Mouse (Mus musculus) E14TG2a.4 (cell line): ENCODE results near the gene Med25.

Source experiments
- H3K27me3 ChIP-seq: 2 replicates; pipeline ENCODE4 v1.6.1; 2014; ENCODE audit warnings: low read length, control low read depth; ENCODE audit not compliant: insufficient read depth
- H3K36me3 ChIP-seq: 2 replicates; pipeline ENCODE4 v1.6.1; 2014; ENCODE audit warnings: low read length, control low read depth; ENCODE audit not compliant: insufficient read depth
- H3K4me1 ChIP-seq: replicated peaks from 2 replicates; pipeline ENCODE4 v1.6.1; 2014; ENCODE audit warnings: low read depth, low read length, control low read depth
- H3K4me3 ChIP-seq: replicated peaks from 2 replicates; pipeline ENCODE4 v1.5.1; 2014; ENCODE audit warnings: mild to moderate bottlenecking, low read length
- H3K9me3 ChIP-seq: 2 replicates; pipeline ENCODE4 v1.6.1; 2014; ENCODE audit warnings: low read length, control low read depth
- CTCF ChIP-seq: conservative IDR thresholded peaks from 2 replicates; pipeline ENCODE4 v1.5.1; 2014; ENCODE audit warnings: low read length
- NANOG ChIP-seq: IDR thresholded peaks from 2 replicates; pipeline ENCODE4 v1.6.1; 2014; ENCODE audit warnings: borderline replicate concordance, low read length, mixed read lengths
- POU5F1 ChIP-seq: IDR thresholded peaks from 2 replicates; pipeline ENCODE4 v1.6.1; 2014; ENCODE audit warnings: low read length, borderline replicate concordance

Gene Med25

DNA sequence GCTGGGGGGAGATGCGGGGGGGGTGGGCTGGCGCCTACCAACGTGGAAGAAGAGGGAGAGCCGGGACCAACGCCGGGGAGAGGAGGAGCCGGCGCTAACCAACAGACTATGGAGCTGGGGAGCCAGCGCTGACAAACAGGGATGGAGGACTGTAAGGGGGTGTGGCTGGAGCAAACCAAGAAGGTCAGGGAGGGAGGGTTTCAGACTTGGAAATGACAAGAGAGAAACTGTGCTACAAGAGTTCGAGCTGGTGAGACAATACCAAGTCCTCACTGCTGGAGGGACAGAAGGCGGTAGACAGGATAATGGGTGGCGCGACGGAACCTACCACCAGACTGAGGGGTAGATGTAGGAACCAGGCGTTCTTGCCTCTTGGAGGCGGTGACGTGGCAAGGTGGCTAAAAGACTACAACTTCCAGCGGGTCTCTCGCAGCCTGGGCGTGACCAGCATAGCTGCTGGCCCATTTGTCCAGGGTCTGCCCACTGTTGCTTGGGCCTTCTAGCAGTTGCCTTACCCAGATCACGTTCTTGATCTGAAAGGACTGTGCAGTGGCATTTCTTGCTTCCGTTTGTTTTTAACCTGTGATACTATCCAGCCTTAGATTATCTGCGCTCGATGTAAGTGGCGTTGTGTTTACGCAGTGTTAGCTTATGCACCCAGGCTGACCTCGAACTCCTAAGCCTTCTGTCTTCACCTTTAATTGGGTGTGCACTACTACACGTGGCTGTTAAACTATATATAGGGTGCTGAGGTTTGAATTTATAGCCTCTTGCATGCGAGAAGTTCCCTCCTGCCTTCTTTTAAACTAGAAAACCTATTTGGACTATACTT is 22.6 kb downstream of the Med25 start, which contains the start of gene Ptov1:
Gene Ptov1 (minus strand): TSS at position 92 of the 832 bp plus-strand sequence.
- Histone ChIP-seq H3K27me3 (no peaks in the 10 kb centered on the region), H3K9me3 (no peaks in the 10 kb centered on the region), H3K4me3 (peak within 1 kb of the TSS; percentile 95), H3K36me3 (peaks cover 21% of the 10 kb centered on the region), H3K4me1 (peaks cover 81% of the 10 kb centered on the region)
- TF ChIP-seq NANOG (no peak), CTCF (no peak), POU5F1 (no peak)

- Histone ChIP-seq H3K4me1 (peaks cover 84% of the 10 kb centered on the region), H3K27me3 (no peaks in the 10 kb centered on the region)
Measured at GRCm38 (mm10) chr7:44868919-44869696, 23.4 kb downstream of the Med25 start.

DNA sequence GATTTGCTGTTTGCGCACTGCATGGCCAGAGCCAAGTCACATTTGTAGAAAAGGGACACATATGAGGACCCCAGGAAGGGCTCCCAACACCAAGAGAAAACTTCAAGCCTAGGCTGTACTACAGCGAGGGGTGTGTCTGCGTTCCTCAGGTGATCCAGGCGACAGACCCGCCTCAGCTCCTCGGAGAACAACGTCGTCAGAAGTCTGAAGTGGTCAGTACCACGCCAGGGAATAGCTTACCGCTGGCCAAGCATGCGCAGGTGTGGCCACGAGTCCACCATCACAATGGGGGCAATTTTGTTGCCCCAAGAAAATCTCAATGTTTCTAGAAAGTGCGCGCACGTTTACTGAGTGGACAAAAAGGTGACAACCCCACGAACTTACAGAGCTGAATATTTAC is 24.0 kb downstream of the Med25 start:
- H3K9me3 ChIP-seq = no peaks in the 10 kb centered on the region
- H3K27me3 ChIP-seq = no peaks in the 10 kb centered on the region
- peak overlapping the region; percentile 95 for H3K4me3 ChIP-seq
- H3K36me3 ChIP-seq = peaks cover 36% of the 10 kb centered on the region
- TF ChIP-seq CTCF (no peak), NANOG (no peak), POU5F1 (no peak)
- H3K4me1 ChIP-seq = peaks cover 85% of the 10 kb centered on the region

More at GRCm38 (mm10) chr7:44868919-44869696, 23.4 kb downstream of the Med25 start:
- TF ChIP-seq NANOG (no peak), POU5F1 (no peak), CTCF (no peak)
- no peaks in the 10 kb centered on the region for H3K9me3 ChIP-seq
- H3K36me3 ChIP-seq = peaks cover 29% of the 10 kb centered on the region
- H3K4me3 ChIP-seq = peak overlapping the region; percentile 95

- Histone ChIP-seq H3K27me3 (no peaks in the 10 kb centered on the region), H3K9me3 (no peaks in the 10 kb centered on the region), H3K4me3 (peak overlapping the region; percentile 95), H3K4me1 (peaks cover 85% of the 10 kb centered on the region), H3K36me3 (peaks cover 42% of the 10 kb centered on the region)
- no peak for TF ChIP-seq CTCF
- no peak for TF ChIP-seq POU5F1
- TF ChIP-seq NANOG = no peak
Measured at GRCm38 (mm10) chr7:44867802-44868201, 24.7 kb downstream of the Med25 start.

GRCm38 (mm10) chr7:44867010-44867702 is 25.4 kb downstream of the Med25 start:
- no peak for TF ChIP-seq NANOG
- no peaks in the 10 kb centered on the region for H3K27me3 ChIP-seq
- H3K4me3 ChIP-seq = peak overlapping the region; percentile 95
- no peaks in the 10 kb centered on the region for H3K9me3 ChIP-seq
- peaks cover 49% of the 10 kb centered on the region for H3K36me3 ChIP-seq
- peaks cover 85% of the 10 kb centered on the region for H3K4me1 ChIP-seq

GRCm38 (mm10) chr7:44866276-44867009 is 26.1 kb downstream of the Med25 start:
- Histone ChIP-seq H3K27me3 (no peaks in the 10 kb centered on the region), H3K4me3 (peak overlapping the region; percentile 29; the same call in 1 of the 2 replicates), H3K4me1 (peaks cover 82% of the 10 kb centered on the region), H3K36me3 (peaks cover 56% of the 10 kb centered on the region), H3K9me3 (no peaks in the 10 kb centered on the region)
- no peak for TF ChIP-seq NANOG
- TF ChIP-seq CTCF = no peak
- no peak for TF ChIP-seq POU5F1

DNA sequence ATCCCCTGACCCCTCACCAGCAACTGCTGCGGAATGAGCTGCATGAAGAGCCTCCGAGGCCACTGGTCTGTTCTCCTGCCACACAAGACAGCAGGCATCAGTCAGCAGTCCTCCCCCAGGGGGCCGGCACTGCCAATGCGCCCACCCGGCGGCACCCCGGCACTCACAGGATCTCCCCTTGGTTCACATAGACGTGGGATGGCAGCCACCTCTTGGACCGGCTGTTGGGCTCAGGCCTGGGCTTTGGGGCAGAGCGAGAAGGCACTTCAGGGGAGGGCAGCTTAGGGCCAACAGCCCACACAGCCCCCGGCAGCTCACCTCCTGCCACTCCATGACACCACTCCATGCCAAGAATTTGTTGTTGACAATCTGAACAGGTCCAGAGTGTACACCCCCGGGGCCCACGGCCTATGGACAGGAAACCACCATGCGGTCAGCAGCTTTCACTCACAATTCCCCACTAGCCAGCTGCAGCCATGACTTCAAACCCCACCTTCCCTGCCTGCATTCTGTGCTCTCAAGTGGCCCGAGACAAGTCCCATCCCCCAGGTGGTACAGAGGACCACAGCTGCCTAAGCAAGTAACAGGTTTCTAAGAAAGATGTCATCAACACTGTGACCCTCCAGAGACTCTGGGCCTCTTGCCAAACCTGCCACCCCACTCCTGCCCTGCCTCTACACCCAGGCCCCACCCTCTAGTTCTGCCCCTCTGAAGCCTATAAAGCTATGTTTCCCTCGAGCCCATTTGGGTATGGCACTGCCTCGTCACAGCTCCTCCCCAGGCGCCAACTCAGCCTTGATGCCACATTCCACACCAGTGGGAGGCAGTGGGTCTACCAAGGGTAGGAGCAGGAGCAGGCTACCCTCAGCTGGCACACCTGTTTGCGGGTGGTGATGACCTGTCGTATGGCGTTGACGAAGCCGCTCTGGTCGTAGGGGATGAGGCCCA is 27.6 kb downstream of the Med25 start:
- peaks cover 62% of the 10 kb centered on the region for H3K36me3 ChIP-seq
- no peak for TF ChIP-seq NANOG
- no peak for TF ChIP-seq POU5F1
- TF ChIP-seq CTCF = no peak
- H3K9me3 ChIP-seq = no peaks in the 10 kb centered on the region
- H3K4me3 ChIP-seq = no peak overlapping the region; the same call in 1 of the 2 replicates
- H3K4me1 ChIP-seq = peaks cover 83% of the 10 kb centered on the region
- no peaks in the 10 kb centered on the region for H3K27me3 ChIP-seq
